Mouse (Mus musculus): ENCODE results near the gene Abca14. TPM values are rescaled to one million over a fixed set of nuclear protein-coding genes. Genes with fewer than 3 reads are reported as not detected.

The Abca14 gene
- total RNA-seq (2021): not detected
- long read RNA-seq, experiment 1: 0 reads
- long read RNA-seq, experiment 2: 0 reads

- H3K4me3 ChIP-seq: no peak within 1 kb of the TSS
- intact Hi-C loops (cut with DNase I): loop anchor here (2.0 kb wide), 3 partner anchors 79 to 355 kb away; partner anchors contain the start of gene Dnah3
- DNase-seq: peak; percentile 89
- no peak; the same call in 1 of the 2 replicates for TF ChIP-seq CTCF (IDR thresholded peaks at IDR 0.05)
- no peak within 1 kb of the TSS for H3K27ac ChIP-seq
Measured at GRCm38 (mm10) chr7:120203789-120204188, at the start of gene Abca14. Abca14 (plus strand) TSS chr7:120203961.

GRCm38 (mm10) chr7:120156841-120157409, 46.8 kb upstream of the Abca14 start:
- no peak overlapping the region for H3K27ac ChIP-seq
- no peak for DNase-seq
- no peak overlapping the region for H3K4me3 ChIP-seq
- no peak for TF ChIP-seq CTCF (IDR thresholded peaks at IDR 0.05)
- intact Hi-C loops (cut with DNase I): no loop called here

- no peak for TF ChIP-seq CTCF (IDR thresholded peaks at IDR 0.05)
- intact Hi-C loops (cut with DNase I): no loop called here
- no peak for DNase-seq
- Histone ChIP-seq H3K4me3 (no peak overlapping the region), H3K27ac (no peak overlapping the region)
Measured at GRCm38 (mm10) chr7:120157575-120158061, 46.1 kb upstream of the Abca14 start.

GRCm38 (mm10) chr7:120158121-120158613, 45.6 kb upstream of the Abca14 start:
- intact Hi-C loops (cut with DNase I): no loop called here
- Histone ChIP-seq H3K27ac (no peak overlapping the region), H3K4me3 (no peak overlapping the region)
- no peak for DNase-seq
- no peak for TF ChIP-seq CTCF (IDR thresholded peaks at IDR 0.05)

- no peak for DNase-seq
- no peak overlapping the region for H3K4me3 ChIP-seq
- no peak for TF ChIP-seq CTCF (IDR thresholded peaks at IDR 0.05)
- no peak overlapping the region for H3K27ac ChIP-seq
- intact Hi-C loops (cut with DNase I): no loop called here
Measured at GRCm38 (mm10) chr7:120163581-120164251, 40.0 kb upstream of the Abca14 start.

- intact Hi-C loops (cut with DNase I): no loop called here
- TF ChIP-seq CTCF (IDR thresholded peaks at IDR 0.05): no peak
- no peak for DNase-seq
- no peak overlapping the region for H3K27ac ChIP-seq
- H3K4me3 ChIP-seq: no peak overlapping the region
Measured at GRCm38 (mm10) chr7:120172188-120172700, 31.5 kb upstream of the Abca14 start.

- Histone ChIP-seq H3K27ac (no peak within 1 kb of the TSS), H3K4me3 (no peak within 1 kb of the TSS)
- intact Hi-C loops (cut with DNase I): no loop called here
- no peak for DNase-seq
- TF ChIP-seq CTCF (IDR thresholded peaks at IDR 0.05): no peak
Measured at GRCm38 (mm10) chr7:120173603-120174244, 30.0 kb upstream of the Abca14 start, which contains the start of gene Anks4b. Anks4b (plus strand) TSS chr7:120173858.

- no peak for DNase-seq
- intact Hi-C loops (cut with DNase I): no loop called here
- TF ChIP-seq CTCF (IDR thresholded peaks at IDR 0.05): no peak
- no peak overlapping the region for H3K27ac ChIP-seq
- no peak overlapping the region for H3K4me3 ChIP-seq
Measured at GRCm38 (mm10) chr7:120174723-120175504, 28.8 kb upstream of the Abca14 start.

GRCm38 (mm10) chr7:120177611-120178010, 26.1 kb upstream of the Abca14 start:
- Histone ChIP-seq H3K27ac (no peak overlapping the region), H3K4me3 (no peak overlapping the region)
- TF ChIP-seq CTCF (IDR thresholded peaks at IDR 0.05): no peak
- no peak for DNase-seq
- intact Hi-C loops (cut with DNase I): no loop called here

- no peak overlapping the region for H3K27ac ChIP-seq
- DNase-seq: no peak
- H3K4me3 ChIP-seq: no peak overlapping the region
- no peak for TF ChIP-seq CTCF (IDR thresholded peaks at IDR 0.05)
- intact Hi-C loops (cut with DNase I): no loop called here
Measured at GRCm38 (mm10) chr7:120178935-120179334, 24.8 kb upstream of the Abca14 start.

- H3K27ac ChIP-seq: no peak overlapping the region
- H3K4me3 ChIP-seq: no peak overlapping the region
- TF ChIP-seq CTCF (IDR thresholded peaks at IDR 0.05): no peak
- intact Hi-C loops (cut with DNase I): no loop called here
- no peak for DNase-seq
Measured at GRCm38 (mm10) chr7:120180547-120180946, 23.2 kb upstream of the Abca14 start.
